Mouse (Mus musculus): Measurements from ENCODE around the gene Gc. TPM values are rescaled to one million over a fixed set of nuclear protein-coding genes. Genes with fewer than 3 reads are reported as not detected.

Gene Gc
- polyA plus RNA-seq, 1 experiment, result not detected

- TF ChIP-seq POLR2A (IDR thresholded peaks at IDR 0.05; ENCODE audit: borderline replicate concordance, insufficient read depth, low read length) (no peak), CTCF (IDR thresholded peaks at IDR 0.05; ENCODE audit: borderline replicate concordance, insufficient read depth, low read depth, low read length) (no peak)
- DNase-seq, result no peak
- Histone ChIP-seq H3K27ac (ENCODE audit: insufficient read depth, low read length) (no peak overlapping the region), H3K4me1 (ENCODE audit: control insufficient read depth, insufficient read depth, low read length) (no peaks in the 10 kb centered on the region), H3K4me3 (replicated peaks; ENCODE audit: insufficient read depth, low read depth, low read length) (no peak overlapping the region), H3K27me3 (ENCODE audit: control insufficient read depth, insufficient read depth, low read length) (no peaks in the 10 kb centered on the region)
These were observed 1.9 kb upstream of the Gc start for GRCm38 (mm10) chr5:89459591-89459990.

- Histone ChIP-seq H3K4me3 (replicated peaks; ENCODE audit: insufficient read depth, low read depth, low read length) (no peak overlapping the region), H3K27ac (ENCODE audit: insufficient read depth, low read length) (no peak overlapping the region), H3K4me1 (ENCODE audit: control insufficient read depth, insufficient read depth, low read length) (no peaks in the 10 kb centered on the region), H3K27me3 (ENCODE audit: control insufficient read depth, insufficient read depth, low read length) (no peaks in the 10 kb centered on the region)
- TF ChIP-seq POLR2A (IDR thresholded peaks at IDR 0.05; ENCODE audit: borderline replicate concordance, insufficient read depth, low read length) (no peak), CTCF (IDR thresholded peaks at IDR 0.05; ENCODE audit: borderline replicate concordance, insufficient read depth, low read depth, low read length) (no peak)
- DNase-seq, result no peak
- WGBS, result 82% methylated on average over 2 of the region's 2 CpGs
These were observed 1.3 kb upstream of the Gc start for GRCm38 (mm10) chr5:89458987-89459386.

- H3K27me3 ChIP-seq (ENCODE audit: control insufficient read depth, insufficient read depth, low read length), result no peaks in the 10 kb centered on the region
These were observed 2.2 kb downstream of the Gc start for GRCm38 (mm10) chr5:89455526-89455925.

GRCm38 (mm10) chr5:89450798-89451197, 6.9 kb downstream of the Gc start:
- Histone ChIP-seq H3K27ac (ENCODE audit: insufficient read depth, low read length) (no peak overlapping the region), H3K4me3 (replicated peaks; ENCODE audit: insufficient read depth, low read depth, low read length) (no peak overlapping the region), H3K4me1 (ENCODE audit: control insufficient read depth, insufficient read depth, low read length) (no peaks in the 10 kb centered on the region), H3K27me3 (ENCODE audit: control insufficient read depth, insufficient read depth, low read length) (no peaks in the 10 kb centered on the region)
- no peak for TF ChIP-seq POLR2A (IDR thresholded peaks at IDR 0.05; ENCODE audit: borderline replicate concordance, insufficient read depth, low read length)
- TF ChIP-seq CTCF (IDR thresholded peaks at IDR 0.05; ENCODE audit: borderline replicate concordance, insufficient read depth, low read depth, low read length), result no peak
- DNase-seq, result no peak

More at GRCm38 (mm10) chr5:89455526-89455925, 2.2 kb downstream of the Gc start:
- no peaks in the 10 kb centered on the region for H3K4me1 ChIP-seq (ENCODE audit: control insufficient read depth, insufficient read depth, low read length)
- WGBS, result 47% methylated on average over 8 of the region's 8 CpGs
- no peak for DNase-seq
- TF ChIP-seq POLR2A (IDR thresholded peaks at IDR 0.05; ENCODE audit: borderline replicate concordance, insufficient read depth, low read length) (no peak), CTCF (IDR thresholded peaks at IDR 0.05; ENCODE audit: borderline replicate concordance, insufficient read depth, low read depth, low read length) (peak; percentile 15; the same call in 1 of the 2 replicates)
- H3K27ac ChIP-seq (ENCODE audit: insufficient read depth, low read length), result no peak overlapping the region
- no peak overlapping the region for H3K4me3 ChIP-seq (replicated peaks; ENCODE audit: insufficient read depth, low read depth, low read length)

- Histone ChIP-seq H3K27me3 (ENCODE audit: control insufficient read depth, insufficient read depth, low read length) (no peaks in the 10 kb centered on the region), H3K4me3 (replicated peaks; ENCODE audit: insufficient read depth, low read depth, low read length) (no peak overlapping the region), H3K27ac (ENCODE audit: insufficient read depth, low read length) (no peak overlapping the region), H3K4me1 (ENCODE audit: control insufficient read depth, insufficient read depth, low read length) (no peaks in the 10 kb centered on the region)
- 91% methylated on average over 9 of the region's 9 CpGs for WGBS
- TF ChIP-seq CTCF (IDR thresholded peaks at IDR 0.05; ENCODE audit: borderline replicate concordance, insufficient read depth, low read depth, low read length), result no peak
- TF ChIP-seq POLR2A (IDR thresholded peaks at IDR 0.05; ENCODE audit: borderline replicate concordance, insufficient read depth, low read length), result no peak
- DNase-seq, result no peak
These were observed 8.4 kb downstream of the Gc start for GRCm38 (mm10) chr5:89449325-89449724.

GRCm38 (mm10) chr5:89447978-89448377, 9.7 kb downstream of the Gc start:
- H3K4me3 ChIP-seq (replicated peaks; ENCODE audit: insufficient read depth, low read depth, low read length), result no peak overlapping the region
- TF ChIP-seq POLR2A (IDR thresholded peaks at IDR 0.05; ENCODE audit: borderline replicate concordance, insufficient read depth, low read length) (no peak), CTCF (IDR thresholded peaks at IDR 0.05; ENCODE audit: borderline replicate concordance, insufficient read depth, low read depth, low read length) (no peak)
- no peak overlapping the region for H3K27ac ChIP-seq (ENCODE audit: insufficient read depth, low read length)
- H3K27me3 ChIP-seq (ENCODE audit: control insufficient read depth, insufficient read depth, low read length), result no peaks in the 10 kb centered on the region
- no peak for DNase-seq
- H3K4me1 ChIP-seq (ENCODE audit: control insufficient read depth, insufficient read depth, low read length), result no peaks in the 10 kb centered on the region
- 71% methylated on average over 7 of the region's 7 CpGs for whole genome bisulfite sequencing

- Histone ChIP-seq H3K27ac (ENCODE audit: insufficient read depth, low read length) (no peak overlapping the region), H3K4me3 (replicated peaks; ENCODE audit: insufficient read depth, low read depth, low read length) (no peak overlapping the region), H3K27me3 (ENCODE audit: control insufficient read depth, insufficient read depth, low read length) (no peaks in the 10 kb centered on the region), H3K4me1 (ENCODE audit: control insufficient read depth, insufficient read depth, low read length) (no peaks in the 10 kb centered on the region)
- TF ChIP-seq POLR2A (IDR thresholded peaks at IDR 0.05; ENCODE audit: borderline replicate concordance, insufficient read depth, low read length) (no peak), CTCF (IDR thresholded peaks at IDR 0.05; ENCODE audit: borderline replicate concordance, insufficient read depth, low read depth, low read length) (no peak)
- DNase-seq, result no peak
- WGBS, result 86% methylated on average over 4 of the region's 4 CpGs
These were observed 13.3 kb downstream of the Gc start for GRCm38 (mm10) chr5:89444360-89444759.

- Histone ChIP-seq H3K27me3 (ENCODE audit: control insufficient read depth, insufficient read depth, low read length) (no peaks in the 10 kb centered on the region), H3K4me3 (replicated peaks; ENCODE audit: insufficient read depth, low read depth, low read length) (no peak overlapping the region), H3K4me1 (ENCODE audit: control insufficient read depth, insufficient read depth, low read length) (no peaks in the 10 kb centered on the region), H3K27ac (ENCODE audit: insufficient read depth, low read length) (no peak overlapping the region)
- 70% methylated on average over 1 of the region's 1 CpGs for WGBS
- TF ChIP-seq POLR2A (IDR thresholded peaks at IDR 0.05; ENCODE audit: borderline replicate concordance, insufficient read depth, low read length), result no peak
- no peak for TF ChIP-seq CTCF (IDR thresholded peaks at IDR 0.05; ENCODE audit: borderline replicate concordance, insufficient read depth, low read depth, low read length)
- no peak for DNase-seq
These were observed 46.2 kb downstream of the Gc start for GRCm38 (mm10) chr5:89411536-89411935.

Data from cerebellum, adult 2 months (tissue).